In genomic region chr15:78572270-78572600, GRCm38 (mm10) we compare ENCODE assay signal across 12 mouse cellular contexts. TPM values are rescaled to one million over a fixed set of nuclear protein-coding genes. Genes with fewer than 3 reads are reported as not detected.
DNase-seq lines count a peak whose midpoint lies in the region; ATAC-seq and TF ChIP-seq lines count a peak whose summit lies in the region.
"Had no signal": no experiment of that assay in that cellular context is flagged by ENCODE, and none has a peak within 500 bp of the region (broad histone marks: within the 10 kb centered on the region; RNA-seq: fewer than 3 reads in every experiment).

No protein-coding gene starts in this region.

- no peak for TF ChIP-seq POLR2A in bone marrow, adult 2 months (IDR thresholded peaks at IDR 0.05; ENCODE audit: borderline replicate concordance, control insufficient read depth, low read depth, low read length)

- no peak for DNase-seq in heart, postnatal 0 days (ENCODE audit: low spot score)
- DNase-seq in heart, postnatal 4 days, result no peak
- peak; percentile 31 for DNase-seq in 416B (ENCODE audit: low read depth)
- DNase-seq in right cerebral cortex, adult 18-20 months, result no peak
- DNase-seq: kidney, adult 8-10 months had no signal

- peak overlapping the region; percentile 23; the same call in 1 of the 2 replicates for H3K4me3 ChIP-seq in heart, postnatal 0 days (ENCODE audit: low read depth, low read length)
- H3K4me3 ChIP-seq in bone marrow, adult 2 months (replicated peaks; ENCODE audit: control insufficient read depth, low read depth, low read length), result peak overlapping the region; percentile 92
- peak overlapping the region; percentile 57 for H3K4me3 ChIP-seq in liver, embryonic 12.5 days
- no peak overlapping the region for H3K4me3 ChIP-seq in neural tube, embryonic 15.5 days (replicated peaks)
- H3K4me3 ChIP-seq in hindbrain, embryonic 13.5 days, result no peak overlapping the region
- H3K4me3 ChIP-seq: limb, embryonic 12.5 days had no signal

- peaks cover 3% of the 10 kb centered on the region; the same call in 1 of the 2 replicates for H3K4me1 ChIP-seq in heart, postnatal 0 days (ENCODE audit: control insufficient read depth, insufficient read depth)
- peaks cover 13% of the 10 kb centered on the region; the same call in 1 of the 2 replicates for H3K4me1 ChIP-seq in bone marrow, adult 2 months (ENCODE audit: control insufficient read depth, insufficient read depth, low read length)
- peaks cover 68% of the 10 kb centered on the region for H3K4me1 ChIP-seq in liver, embryonic 12.5 days
- H3K4me1 ChIP-seq in neural tube, embryonic 15.5 days, result no peaks in the 10 kb centered on the region
- H3K4me1 ChIP-seq in hindbrain, embryonic 13.5 days (replicated peaks), result no peaks in the 10 kb centered on the region
- H3K4me1 ChIP-seq: limb, embryonic 12.5 days had no signal

- no peak for TF ChIP-seq CTCF in heart, postnatal 0 days (IDR thresholded peaks at IDR 0.05; ENCODE audit: low read depth)
- TF ChIP-seq CTCF in bone marrow, adult 2 months (IDR thresholded peaks at IDR 0.05; ENCODE audit: control insufficient read depth, insufficient read depth, low read length), result no peak

- ATAC-seq in heart, postnatal 0 days (ENCODE audit: insufficient read depth, low read depth), result no peak
- ATAC-seq in liver, embryonic 12.5 days, result peak; percentile 62
- no peak for ATAC-seq in neural tube, embryonic 15.5 days (ENCODE audit: low FRiP score)
- ATAC-seq in hindbrain, embryonic 13.5 days (ENCODE audit: low FRiP score), result no peak

- H3K9ac ChIP-seq in heart, postnatal 0 days (replicated peaks; ENCODE audit: low read depth, low read length), result no peak overlapping the region; the same call in 1 of the 2 replicates
- peak overlapping the region; percentile 71 for H3K9ac ChIP-seq in liver, embryonic 12.5 days
- H3K9ac ChIP-seq in neural tube, embryonic 15.5 days (replicated peaks), result no peak overlapping the region
- H3K9ac ChIP-seq in hindbrain, embryonic 13.5 days, result no peak overlapping the region
- H3K9ac ChIP-seq: limb, embryonic 12.5 days had no signal

- no peaks in the 10 kb centered on the region for H3K9me3 ChIP-seq in heart, postnatal 0 days (replicated peaks; ENCODE audit: control insufficient read depth, low read length)
- H3K9me3 ChIP-seq in liver, embryonic 12.5 days (replicated peaks), result no peaks in the 10 kb centered on the region
- H3K9me3 ChIP-seq in neural tube, embryonic 15.5 days (replicated peaks), result no peaks in the 10 kb centered on the region
- H3K9me3 ChIP-seq in hindbrain, embryonic 13.5 days, result no peaks in the 10 kb centered on the region
- H3K9me3 ChIP-seq: limb, embryonic 12.5 days had no signal

- H3K27me3 ChIP-seq in heart, postnatal 0 days (ENCODE audit: control insufficient read depth, insufficient read depth, low read length), result no peaks in the 10 kb centered on the region
- H3K27me3 ChIP-seq in liver, embryonic 12.5 days (replicated peaks), result no peaks in the 10 kb centered on the region
- no peaks in the 10 kb centered on the region for H3K27me3 ChIP-seq in neural tube, embryonic 15.5 days (replicated peaks)
- 0 out of 2 replicates have a peak, but pooled peaks cover 2% of the 10 kb centered on the region for H3K27me3 ChIP-seq in hindbrain, embryonic 13.5 days

- WGBS in heart, postnatal 0 days, result 81% methylated on average over 5 of the region's 5 CpGs
- 6% methylated on average over 5 of the region's 5 CpGs for WGBS in bone marrow, adult 2 months
- 27% methylated on average over 5 of the region's 5 CpGs for WGBS in liver, embryonic 12.5 days (ENCODE audit: insufficient replicate concordance)
- 94% methylated on average over 5 of the region's 5 CpGs for WGBS in neural tube, embryonic 15.5 days
- 89% methylated on average over 5 of the region's 5 CpGs for WGBS in hindbrain, embryonic 13.5 days

- H3K27ac ChIP-seq in heart, postnatal 0 days (ENCODE audit: low read depth), result peak overlapping the region; percentile 49
- H3K27ac ChIP-seq in bone marrow, adult 2 months (ENCODE audit: control insufficient read depth, insufficient read depth, low read depth, low read length, poor library complexity), result peak overlapping the region; percentile 91
- peak overlapping the region; percentile 96 for H3K27ac ChIP-seq in liver, embryonic 12.5 days
- H3K27ac ChIP-seq in neural tube, embryonic 15.5 days (replicated peaks), result no peak overlapping the region
- H3K27ac ChIP-seq in hindbrain, embryonic 13.5 days, result no peak overlapping the region
- H3K27ac ChIP-seq: limb, embryonic 12.5 days had no signal

- H3K4me2 ChIP-seq in heart, postnatal 0 days (ENCODE audit: low read depth, low read length), result peak overlapping the region; percentile 22; the same call in 1 of the 2 replicates
- H3K4me2 ChIP-seq in liver, embryonic 12.5 days, result peak overlapping the region; percentile 74
- H3K4me2 ChIP-seq in neural tube, embryonic 15.5 days, result no peak overlapping the region
- H3K4me2 ChIP-seq in hindbrain, embryonic 13.5 days, result no peak overlapping the region
- H3K4me2 ChIP-seq: limb, embryonic 12.5 days had no signal

- no peaks in the 10 kb centered on the region for H3K36me3 ChIP-seq in heart, postnatal 0 days (replicated peaks; ENCODE audit: control insufficient read depth, insufficient read depth, low read length)
- H3K36me3 ChIP-seq in liver, embryonic 12.5 days, result peaks cover 33% of the 10 kb centered on the region
- H3K36me3 ChIP-seq in neural tube, embryonic 15.5 days, result no peaks in the 10 kb centered on the region
- no peaks in the 10 kb centered on the region for H3K36me3 ChIP-seq in hindbrain, embryonic 13.5 days
- H3K36me3 ChIP-seq: limb, embryonic 12.5 days had no signal

- TF ChIP-seq EP300 in heart, postnatal 0 days (IDR thresholded peaks at IDR 0.05; ENCODE audit: low read depth), result no peak

RNA-seq across cellular contexts. Expression of gene Rac2, which starts 0.3 kb away (rescaled TPM):
- total RNA-seq in heart, postnatal 0 days (2014; rRNA removed; ENCODE audit: low replicate concordance), result 3.1 and 6.5 TPM in 2 replicates
- polyA plus RNA-seq in heart, postnatal 0 days (2015; fragmentation: Nextera tagmentation; extraction: Ambion mirVana), result 4.0 and 5.6 TPM in 2 replicates
- 1 to 10 TPM; 2.1 to 2.6 TPM for total RNA-seq in heart, postnatal 4 days (2021)
- 94.5 and 156 TPM in 2 replicates for polyA plus RNA-seq in bone marrow, adult 2 months (2011; ENCODE audit: insufficient read depth, insufficient read length, low replicate concordance, missing spikeins)
- polyA plus RNA-seq in liver, embryonic 12.5 days (2016; fragmentation: Nextera tagmentation; extraction: Ambion mirVana), result 87.7 and 90.9 TPM in 2 replicates
- polyA plus RNA-seq in neural tube, embryonic 15.5 days (2015; fragmentation: Nextera tagmentation; extraction: Ambion mirVana), result 6.7 and 77.0 TPM in 2 replicates
- polyA plus RNA-seq in hindbrain, embryonic 13.5 days (2015; fragmentation: Nextera tagmentation; extraction: Ambion mirVana), result 6.3 and 8.8 TPM in 2 replicates

RNA-seq across cellular contexts. Expression of gene Cyth4, which starts 24.6 kb away (rescaled TPM):
- 4.3 and 6.0 TPM in 2 replicates for total RNA-seq in heart, postnatal 0 days (2014; rRNA removed; ENCODE audit: low replicate concordance)
- 2.8 and 3.1 TPM in 2 replicates for polyA plus RNA-seq in heart, postnatal 0 days (2015; fragmentation: Nextera tagmentation; extraction: Ambion mirVana)
- total RNA-seq in heart, postnatal 4 days (2021), result 1 to 10 TPM; 4.2 to 5.6 TPM
- 49.8 and 105 TPM in 2 replicates for polyA plus RNA-seq in bone marrow, adult 2 months (2011; ENCODE audit: insufficient read depth, insufficient read length, low replicate concordance, missing spikeins)
- polyA plus RNA-seq in liver, embryonic 12.5 days (2016; fragmentation: Nextera tagmentation; extraction: Ambion mirVana), result 15.2 and 15.3 TPM in 2 replicates
- 7.3 and 13.2 TPM in 2 replicates for polyA plus RNA-seq in neural tube, embryonic 15.5 days (2015; fragmentation: Nextera tagmentation; extraction: Ambion mirVana)
- polyA plus RNA-seq in hindbrain, embryonic 13.5 days (2015; fragmentation: Nextera tagmentation; extraction: Ambion mirVana), result 6.8 and 7.7 TPM in 2 replicates

RNA-seq across cellular contexts. Expression of gene Sstr3, which starts 27.8 kb away (rescaled TPM):
- 0.04 TPM in 1 of 2 replicates, not detected in the other for total RNA-seq in heart, postnatal 0 days (2014; rRNA removed; ENCODE audit: low replicate concordance)
- polyA plus RNA-seq in heart, postnatal 0 days (2015; fragmentation: Nextera tagmentation; extraction: Ambion mirVana), result 0.12 and 0.19 TPM in 2 replicates
- under 1 TPM; 0.07 TPM for total RNA-seq in heart, postnatal 4 days (2021)
- not detected in 2 replicates for polyA plus RNA-seq in bone marrow, adult 2 months (2011; ENCODE audit: insufficient read depth, insufficient read length, low replicate concordance, missing spikeins)
- 0.02 TPM in 1 of 2 replicates, not detected in the other for polyA plus RNA-seq in liver, embryonic 12.5 days (2016; fragmentation: Nextera tagmentation; extraction: Ambion mirVana)
- 0.50 and 0.57 TPM in 2 replicates for polyA plus RNA-seq in neural tube, embryonic 15.5 days (2015; fragmentation: Nextera tagmentation; extraction: Ambion mirVana)
- 0.42 and 0.48 TPM in 2 replicates for polyA plus RNA-seq in hindbrain, embryonic 13.5 days (2015; fragmentation: Nextera tagmentation; extraction: Ambion mirVana)
- total RNA-seq: common myeloid progenitor, adult 5-6 weeks; heart, postnatal 14 days had no signal

RNA-seq across cellular contexts. Expression of gene C1qtnf6, which starts 41.0 kb away (rescaled TPM):
- total RNA-seq in heart, postnatal 0 days (2014; rRNA removed; ENCODE audit: low replicate concordance), result 22.1 and 23.0 TPM in 2 replicates
- polyA plus RNA-seq in heart, postnatal 0 days (2015; fragmentation: Nextera tagmentation; extraction: Ambion mirVana), result 27.4 and 29.9 TPM in 2 replicates
- total RNA-seq in heart, postnatal 4 days (2021), result 10 to 100 TPM; 63.6 to 64.5 TPM
- 2.4 and 2.7 TPM in 2 replicates for polyA plus RNA-seq in bone marrow, adult 2 months (2011; ENCODE audit: insufficient read depth, insufficient read length, low replicate concordance, missing spikeins)
- polyA plus RNA-seq in liver, embryonic 12.5 days (2016; fragmentation: Nextera tagmentation; extraction: Ambion mirVana), result 5.2 and 5.6 TPM in 2 replicates
- 7.7 and 12.9 TPM in 2 replicates for polyA plus RNA-seq in neural tube, embryonic 15.5 days (2015; fragmentation: Nextera tagmentation; extraction: Ambion mirVana)
- 8.0 and 8.2 TPM in 2 replicates for polyA plus RNA-seq in hindbrain, embryonic 13.5 days (2015; fragmentation: Nextera tagmentation; extraction: Ambion mirVana)

Comparison
In these comparisons a context has a peak if more than half of its experiments do, and no peak if none do; other contexts are left out.
1. H3K27ac ChIP-seq: peak in heart, postnatal 0 days (single experiment), bone marrow, adult 2 months (single experiment) and liver, embryonic 12.5 days (single experiment); none in neural tube, embryonic 15.5 days (single experiment) and hindbrain, embryonic 13.5 days (single experiment).
2. H3K4me2 ChIP-seq: peak in heart, postnatal 0 days (single experiment) and liver, embryonic 12.5 days (single experiment); none in neural tube, embryonic 15.5 days (single experiment) and hindbrain, embryonic 13.5 days (single experiment).
3. H3K4me3 ChIP-seq: peak in heart, postnatal 0 days (single experiment), bone marrow, adult 2 months (single experiment) and liver, embryonic 12.5 days (single experiment); none in neural tube, embryonic 15.5 days (single experiment) and hindbrain, embryonic 13.5 days (single experiment).